ENCODE assay signal across 10 mouse cellular contexts in the genomic region with DNA sequence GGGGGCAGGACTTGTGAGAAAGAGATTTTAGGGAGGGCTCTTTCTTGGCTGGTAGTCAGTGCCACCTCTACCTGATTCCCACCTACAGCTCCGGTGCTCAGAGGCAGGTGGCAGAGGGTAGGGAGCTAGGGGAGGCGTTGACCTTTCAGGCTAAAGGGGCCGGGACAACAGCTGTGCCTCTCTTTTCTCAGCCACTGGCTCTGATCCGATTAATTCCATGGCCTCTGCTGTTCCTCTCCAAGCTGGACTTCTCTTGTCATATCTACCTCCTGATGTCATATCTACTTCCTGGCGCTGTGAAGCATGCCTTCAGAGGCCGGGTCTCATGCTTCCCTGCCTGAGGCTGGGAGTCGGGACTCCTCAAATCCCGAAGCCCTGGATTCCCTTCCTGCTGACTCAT. TPM values are rescaled to one million over a fixed set of nuclear protein-coding genes. Genes with fewer than 3 reads are reported as not detected.
DNase-seq lines count a peak whose midpoint lies in the region; ATAC-seq lines count a peak whose summit lies in the region.
"Had no signal": no experiment of that assay in that cellular context is flagged by ENCODE, and none has a peak within 500 bp of the region (broad histone marks: within the 10 kb centered on the region; RNA-seq: fewer than 3 reads in every experiment).

No protein-coding gene starts in this region.

- DNase-seq in heart, embryonic 10.5 days (ENCODE audit: low spot score) = no peak
- no peak for DNase-seq in heart, adult 8-10 months (ENCODE audit: low spot score)
- peak; percentile 38 for DNase-seq in midbrain, embryonic 10.5 days (ENCODE audit: low spot score)
- no peak for DNase-seq in liver, embryonic 13.5 days
- no peak for DNase-seq in right cerebral cortex, adult 18-20 months

- WGBS in heart, embryonic 10.5 days = 26% methylated on average over 8 of the region's 8 CpGs
- 21% methylated on average over 8 of the region's 8 CpGs for WGBS in midbrain, embryonic 10.5 days
- WGBS in midbrain, embryonic 16.5 days = 23% methylated on average over 8 of the region's 8 CpGs
- 27% methylated on average over 8 of the region's 8 CpGs for WGBS in liver, embryonic 13.5 days (ENCODE audit: insufficient replicate concordance)
- WGBS in stomach, embryonic 16.5 days = 48% methylated on average over 8 of the region's 8 CpGs

- H3K4me2 ChIP-seq in midbrain, embryonic 16.5 days (ENCODE audit: low read length) = no peak overlapping the region
- H3K4me2 ChIP-seq in liver, embryonic 13.5 days = peak overlapping the region; percentile 64; the same call in 1 of the 2 replicates
- H3K4me2 ChIP-seq in stomach, embryonic 16.5 days (ENCODE audit: low read depth, low read length) = no peak overlapping the region; the same call in 1 of the 2 replicates

- peaks cover 64% of the 10 kb centered on the region for H3K4me1 ChIP-seq in heart, embryonic 10.5 days
- peaks cover 73% of the 10 kb centered on the region for H3K4me1 ChIP-seq in midbrain, embryonic 10.5 days
- peaks cover 14% of the 10 kb centered on the region for H3K4me1 ChIP-seq in midbrain, embryonic 16.5 days (ENCODE audit: control insufficient read depth, insufficient read depth, low read length)
- H3K4me1 ChIP-seq in liver, embryonic 13.5 days (replicated peaks) = peaks cover 23% of the 10 kb centered on the region
- peaks cover 17% of the 10 kb centered on the region for H3K4me1 ChIP-seq in stomach, embryonic 16.5 days (ENCODE audit: control insufficient read depth, insufficient read depth, low read length)

- H3K27ac ChIP-seq in heart, embryonic 10.5 days = peak overlapping the region; percentile 80
- peak overlapping the region; percentile 84 for H3K27ac ChIP-seq in midbrain, embryonic 10.5 days (replicated peaks)
- no peak overlapping the region for H3K27ac ChIP-seq in midbrain, embryonic 16.5 days (ENCODE audit: low read length)
- H3K27ac ChIP-seq in liver, embryonic 13.5 days = no peak overlapping the region
- H3K27ac ChIP-seq in stomach, embryonic 16.5 days (ENCODE audit: low read length) = peak overlapping the region; percentile 26; the same call in 1 of the 2 replicates

- no peaks in the 10 kb centered on the region for H3K9me3 ChIP-seq in heart, embryonic 10.5 days
- no peaks in the 10 kb centered on the region for H3K9me3 ChIP-seq in midbrain, embryonic 10.5 days (replicated peaks)
- no peaks in the 10 kb centered on the region for H3K9me3 ChIP-seq in midbrain, embryonic 16.5 days (replicated peaks; ENCODE audit: control insufficient read depth, low read length, poor library complexity, severe bottlenecking)
- no peaks in the 10 kb centered on the region for H3K9me3 ChIP-seq in liver, embryonic 13.5 days (replicated peaks)
- H3K9me3 ChIP-seq in stomach, embryonic 16.5 days (replicated peaks; ENCODE audit: control insufficient read depth, low read length) = no peaks in the 10 kb centered on the region

- H3K27me3 ChIP-seq in heart, embryonic 10.5 days (ENCODE audit: insufficient read depth, poor library complexity, severe bottlenecking) = peaks cover 47% of the 10 kb centered on the region
- peaks cover 51% of the 10 kb centered on the region for H3K27me3 ChIP-seq in midbrain, embryonic 10.5 days (ENCODE audit: low read depth, poor library complexity, severe bottlenecking)
- peaks cover 21% of the 10 kb centered on the region for H3K27me3 ChIP-seq in midbrain, embryonic 16.5 days (ENCODE audit: control insufficient read depth, insufficient read depth, low read depth, low read length)
- peaks cover 77% of the 10 kb centered on the region for H3K27me3 ChIP-seq in liver, embryonic 13.5 days
- peaks cover 10% of the 10 kb centered on the region for H3K27me3 ChIP-seq in stomach, embryonic 16.5 days (ENCODE audit: control insufficient read depth, insufficient read depth, low read length)

- H3K36me3 ChIP-seq in heart, embryonic 10.5 days = no peaks in the 10 kb centered on the region
- no peaks in the 10 kb centered on the region for H3K36me3 ChIP-seq in midbrain, embryonic 10.5 days
- H3K36me3 ChIP-seq in midbrain, embryonic 16.5 days (ENCODE audit: control insufficient read depth, insufficient read depth, low read length) = no peaks in the 10 kb centered on the region
- no peaks in the 10 kb centered on the region for H3K36me3 ChIP-seq in liver, embryonic 13.5 days
- H3K36me3 ChIP-seq in stomach, embryonic 16.5 days (ENCODE audit: control insufficient read depth, insufficient read depth, low read length) = no peaks in the 10 kb centered on the region

- no peak for ATAC-seq in midbrain, embryonic 16.5 days
- ATAC-seq in liver, embryonic 13.5 days (ENCODE audit: low read depth) = no peak
- no peak for ATAC-seq in stomach, embryonic 16.5 days (ENCODE audit: insufficient read depth, low FRiP score)
- ATAC-seq in frontal cortex, adult (ENCODE audit: low TSS enrichment) = no peak

- no peak overlapping the region for H3K9ac ChIP-seq in midbrain, embryonic 16.5 days (ENCODE audit: low read depth, low read length)
- H3K9ac ChIP-seq in liver, embryonic 13.5 days = no peak overlapping the region
- 0 out of 2 replicates have a peak overlapping the region, but pooled peaks have one; percentile 73 for H3K9ac ChIP-seq in stomach, embryonic 16.5 days (ENCODE audit: low read length)

- 0 out of 2 replicates have a peak overlapping the region, but pooled peaks have one; percentile 63 for H3K4me3 ChIP-seq in heart, embryonic 10.5 days
- peak overlapping the region; percentile 65 for H3K4me3 ChIP-seq in midbrain, embryonic 10.5 days
- no peak overlapping the region for H3K4me3 ChIP-seq in midbrain, embryonic 16.5 days (ENCODE audit: low read depth, low read length)
- no peak overlapping the region for H3K4me3 ChIP-seq in liver, embryonic 13.5 days (replicated peaks)
- no peak overlapping the region for H3K4me3 ChIP-seq in stomach, embryonic 16.5 days (replicated peaks; ENCODE audit: low read length)

RNA-seq across cellular contexts. Expression of a gene that starts 1.3 kb away (rescaled TPM):
- 4.2 and 4.5 TPM in 2 replicates for polyA plus RNA-seq in heart, embryonic 10.5 days (2016; fragmentation: Nextera tagmentation; extraction: Ambion mirVana)
- total RNA-seq in heart, adult 8-10 months (2022) = 10 to 100 TPM; 62.8 to 91.0 (median 81.6) TPM
- 9.3 and 11.6 TPM in 2 replicates for polyA plus RNA-seq in midbrain, embryonic 10.5 days (2016; fragmentation: Nextera tagmentation; extraction: Ambion mirVana)
- 31.1 and 34.0 TPM in 2 replicates for polyA plus RNA-seq in midbrain, embryonic 16.5 days (2015; fragmentation: Nextera tagmentation; extraction: Ambion mirVana)
- polyA plus RNA-seq in liver, embryonic 13.5 days (2015; fragmentation: Nextera tagmentation; extraction: Ambion mirVana) = 5.4 and 5.9 TPM in 2 replicates
- polyA plus RNA-seq in stomach, embryonic 16.5 days (2015; fragmentation: Nextera tagmentation; extraction: Ambion mirVana) = 13.0 and 15.1 TPM in 2 replicates
- total RNA-seq: megakaryocyte progenitor cell, adult 5-6 weeks had no signal

RNA-seq across cellular contexts. Expression of a gene that starts 11.5 kb away (rescaled TPM):
- 1.2 and 3.2 TPM in 2 replicates for polyA plus RNA-seq in heart, embryonic 10.5 days (2016; fragmentation: Nextera tagmentation; extraction: Ambion mirVana)
- not detected for total RNA-seq in heart, adult 8-10 months (2022)
- 3.2 and 3.6 TPM in 2 replicates for polyA plus RNA-seq in midbrain, embryonic 10.5 days (2016; fragmentation: Nextera tagmentation; extraction: Ambion mirVana)
- 1.6 and 2.2 TPM in 2 replicates for polyA plus RNA-seq in midbrain, embryonic 16.5 days (2015; fragmentation: Nextera tagmentation; extraction: Ambion mirVana)
- polyA plus RNA-seq in liver, embryonic 13.5 days (2015; fragmentation: Nextera tagmentation; extraction: Ambion mirVana) = 1.1 and 1.5 TPM in 2 replicates
- polyA plus RNA-seq in stomach, embryonic 16.5 days (2015; fragmentation: Nextera tagmentation; extraction: Ambion mirVana) = 0.42 and 2.0 TPM in 2 replicates
- total RNA-seq: gastrocnemius, postnatal 10 days; megakaryocyte progenitor cell, adult 5-6 weeks had no signal

RNA-seq across cellular contexts. Expression of a gene that starts 32.8 kb away (rescaled TPM):
- polyA plus RNA-seq in heart, embryonic 10.5 days (2016; fragmentation: Nextera tagmentation; extraction: Ambion mirVana) = 359 and 404 TPM in 2 replicates
- 100 to 1,000 TPM; 227 to 299 (median 259) TPM for total RNA-seq in heart, adult 8-10 months (2022)
- polyA plus RNA-seq in midbrain, embryonic 10.5 days (2016; fragmentation: Nextera tagmentation; extraction: Ambion mirVana) = 629 and 656 TPM in 2 replicates
- 278 and 281 TPM in 2 replicates for polyA plus RNA-seq in midbrain, embryonic 16.5 days (2015; fragmentation: Nextera tagmentation; extraction: Ambion mirVana)
- polyA plus RNA-seq in liver, embryonic 13.5 days (2015; fragmentation: Nextera tagmentation; extraction: Ambion mirVana) = 144 and 163 TPM in 2 replicates
- 308 and 311 TPM in 2 replicates for polyA plus RNA-seq in stomach, embryonic 16.5 days (2015; fragmentation: Nextera tagmentation; extraction: Ambion mirVana)

RNA-seq across cellular contexts. Expression of a gene that starts 42.3 kb away (rescaled TPM):
- polyA plus RNA-seq in heart, embryonic 10.5 days (2016; fragmentation: Nextera tagmentation; extraction: Ambion mirVana) = 4.7 and 13.2 TPM in 2 replicates
- total RNA-seq in heart, adult 8-10 months (2022) = 10 to 100 TPM; 11.9 to 16.5 (median 14.3) TPM
- 14.9 and 17.2 TPM in 2 replicates for polyA plus RNA-seq in midbrain, embryonic 10.5 days (2016; fragmentation: Nextera tagmentation; extraction: Ambion mirVana)
- polyA plus RNA-seq in midbrain, embryonic 16.5 days (2015; fragmentation: Nextera tagmentation; extraction: Ambion mirVana) = 16.6 and 19.2 TPM in 2 replicates
- polyA plus RNA-seq in liver, embryonic 13.5 days (2015; fragmentation: Nextera tagmentation; extraction: Ambion mirVana) = 0.93 and 1.0 TPM in 2 replicates
- 15.1 and 16.8 TPM in 2 replicates for polyA plus RNA-seq in stomach, embryonic 16.5 days (2015; fragmentation: Nextera tagmentation; extraction: Ambion mirVana)

RNA-seq across cellular contexts. Expression of a gene that starts 59.0 kb away (rescaled TPM):
- polyA plus RNA-seq in heart, embryonic 10.5 days (2016; fragmentation: Nextera tagmentation; extraction: Ambion mirVana) = 4.9 and 8.2 TPM in 2 replicates
- total RNA-seq in heart, adult 8-10 months (2022) = 10 to 100 TPM; 21.1 to 33.0 (median 24.2) TPM
- 1.8 and 3.2 TPM in 2 replicates for polyA plus RNA-seq in midbrain, embryonic 10.5 days (2016; fragmentation: Nextera tagmentation; extraction: Ambion mirVana)
- 3.7 and 3.9 TPM in 2 replicates for polyA plus RNA-seq in midbrain, embryonic 16.5 days (2015; fragmentation: Nextera tagmentation; extraction: Ambion mirVana)
- 0.22 and 0.34 TPM in 2 replicates for polyA plus RNA-seq in liver, embryonic 13.5 days (2015; fragmentation: Nextera tagmentation; extraction: Ambion mirVana)
- polyA plus RNA-seq in stomach, embryonic 16.5 days (2015; fragmentation: Nextera tagmentation; extraction: Ambion mirVana) = 14.9 and 16.3 TPM in 2 replicates
- total RNA-seq: megakaryocyte progenitor cell, adult 5-6 weeks had no signal

Comparison
In these comparisons a context has a peak if more than half of its experiments do, and no peak if none do; other contexts are left out.
1. H3K27ac ChIP-seq: peak in heart, embryonic 10.5 days (single experiment), midbrain, embryonic 10.5 days (single experiment) and stomach, embryonic 16.5 days (single experiment); none in midbrain, embryonic 16.5 days (single experiment) and liver, embryonic 13.5 days (single experiment).
2. H3K4me3 ChIP-seq: peak in heart, embryonic 10.5 days (single experiment) and midbrain, embryonic 10.5 days (single experiment); none in midbrain, embryonic 16.5 days (single experiment), liver, embryonic 13.5 days (single experiment) and stomach, embryonic 16.5 days (single experiment).